In genomic region chr3:52790942-52791341, GRCm38 (mm10) we compare ENCODE assay signal across 22 mouse cellular contexts.
"Had no signal": no experiment of that assay in that cellular context is flagged by ENCODE, and none has a peak within 500 bp of the region (broad histone marks: within the 10 kb centered on the region; RNA-seq: fewer than 3 reads in every experiment).

No protein-coding gene starts in this region.

- H3K27me3 ChIP-seq: kidney, embryonic 15.5 days; liver, embryonic 13.5 days; midbrain, embryonic 13.5 days; neural tube, embryonic 12.5 days; neural tube, embryonic 15.5 days had no signal

- H3K9me3 ChIP-seq: kidney, embryonic 15.5 days; liver, embryonic 13.5 days; megakaryocyte, embryonic 14.5 days; midbrain, embryonic 10.5 days; midbrain, embryonic 13.5 days; neural tube, embryonic 12.5 days; neural tube, embryonic 15.5 days had no signal

- ATAC-seq: midbrain, embryonic 13.5 days; midbrain, embryonic 16.5 days had no signal

- DNase-seq: kidney, adult 8-10 months; kidney, postnatal 14 days; layer of hippocampus, adult 9-11 months; layer of hippocampus, postnatal 36 days; liver, embryonic 13.5 days; lung, adult 2 months; lung, postnatal 14 days; right cerebral cortex, adult 18-20 months; right cerebral cortex, postnatal 14 days; right cerebral cortex, postnatal 4 days; thymus, postnatal 25 days had no signal

- H3K4me3 ChIP-seq: kidney, embryonic 15.5 days; layer of hippocampus, adult 2 months; left cerebral cortex, adult 2 months; liver, embryonic 13.5 days; megakaryocyte, embryonic 14.5 days; midbrain, embryonic 10.5 days; midbrain, embryonic 13.5 days; myocyte; neural tube, embryonic 12.5 days; neural tube, embryonic 15.5 days had no signal

- H3K9ac ChIP-seq: kidney, embryonic 15.5 days; liver, embryonic 13.5 days; midbrain, embryonic 13.5 days; neural tube, embryonic 12.5 days; neural tube, embryonic 15.5 days had no signal

- H3K27ac ChIP-seq: kidney, embryonic 15.5 days; layer of hippocampus, adult 2 months; left cerebral cortex, adult 2 months; liver, embryonic 13.5 days; midbrain, embryonic 10.5 days; midbrain, embryonic 13.5 days; neural tube, embryonic 12.5 days; neural tube, embryonic 15.5 days; stomach, postnatal 0 days had no signal

- H3K4me2 ChIP-seq: kidney, embryonic 15.5 days; liver, embryonic 13.5 days; midbrain, embryonic 13.5 days; neural tube, embryonic 12.5 days; neural tube, embryonic 15.5 days had no signal

- H3K36me3 ChIP-seq: kidney, embryonic 15.5 days; liver, embryonic 13.5 days; midbrain, embryonic 10.5 days; midbrain, embryonic 13.5 days; neural tube, embryonic 12.5 days; neural tube, embryonic 15.5 days had no signal

- H3K4me1 ChIP-seq: kidney, embryonic 15.5 days; megakaryocyte, embryonic 14.5 days; midbrain, embryonic 13.5 days; neural tube, embryonic 12.5 days; neural tube, embryonic 15.5 days had no signal
